ENCODE assay signal across 9 mouse cellular contexts in genomic region chr6:145934697-145935240, GRCm38 (mm10). TPM values are rescaled to one million over a fixed set of nuclear protein-coding genes. Genes with fewer than 3 reads are reported as not detected.
DNase-seq lines count a peak whose midpoint lies in the region; ATAC-seq and TF ChIP-seq lines count a peak whose summit lies in the region.
"Had no signal": no experiment of that assay in that cellular context is flagged by ENCODE, and none has a peak within 500 bp of the region (broad histone marks: within the 10 kb centered on the region; RNA-seq: fewer than 3 reads in every experiment).

No protein-coding gene starts in this region.

- H3K9me3 ChIP-seq in embryonic facial prominence, embryonic 10.5 days = 0 out of 2 replicates have a peak, but pooled peaks cover 3% of the 10 kb centered on the region
- no peaks in the 10 kb centered on the region for H3K9me3 ChIP-seq in hindbrain, embryonic 12.5 days (replicated peaks)

- intact Hi-C loops in gastrocnemius, adult 2 months (cut with DNase I) = no loop called here

- TF ChIP-seq CTCF in gastrocnemius, adult 2 months (IDR thresholded peaks at IDR 0.05) = no peak

- DNase-seq in gastrocnemius, adult 2 months = peak; percentile 57
- no peak for DNase-seq in gastrocnemius, postnatal 25 days
- no peak for DNase-seq in embryonic facial prominence, embryonic 10.5 days (ENCODE audit: low spot score)
- DNase-seq in lung, postnatal 10 days = peak; percentile 19
- DNase-seq in Muller cell, postnatal 12 days (ENCODE audit: inconsistent ontology term) = no peak
- DNase-seq in urinary bladder, postnatal 36 days (ENCODE audit: low spot score in 2 of 2) = no peak
- DNase-seq in right cerebral cortex, postnatal 10 days (ENCODE audit: low spot score in 2 of 2) = no peak

- H3K36me3 ChIP-seq in embryonic facial prominence, embryonic 10.5 days (replicated peaks) = no peaks in the 10 kb centered on the region
- H3K36me3 ChIP-seq in hindbrain, embryonic 12.5 days = no peaks in the 10 kb centered on the region

- no peaks in the 10 kb centered on the region for H3K27me3 ChIP-seq in embryonic facial prominence, embryonic 10.5 days (replicated peaks; ENCODE audit: low read depth, poor library complexity, severe bottlenecking)
- no peaks in the 10 kb centered on the region for H3K27me3 ChIP-seq in hindbrain, embryonic 12.5 days

- peak overlapping the region; percentile 65; the same call in 1 of the 2 replicates for H3K9ac ChIP-seq in hindbrain, embryonic 12.5 days

- H3K27ac ChIP-seq in gastrocnemius, adult 2 months = peak overlapping the region; percentile 95
- H3K27ac ChIP-seq in embryonic facial prominence, embryonic 10.5 days (replicated peaks) = peak overlapping the region; percentile 92
- peak overlapping the region; percentile 89; the same call in 1 of the 2 replicates for H3K27ac ChIP-seq in hindbrain, embryonic 12.5 days

- 75% methylated on average over 9 of the region's 9 CpGs for WGBS in embryonic facial prominence, embryonic 10.5 days
- 72% methylated on average over 9 of the region's 9 CpGs for WGBS in hindbrain, embryonic 12.5 days

- peak; percentile 33 for ATAC-seq in hindbrain, embryonic 12.5 days (ENCODE audit: low FRiP score)

- H3K4me2 ChIP-seq in hindbrain, embryonic 12.5 days (replicated peaks) = peak overlapping the region; percentile 67

- peaks cover 13% of the 10 kb centered on the region for H3K4me1 ChIP-seq in embryonic facial prominence, embryonic 10.5 days
- H3K4me1 ChIP-seq in hindbrain, embryonic 12.5 days = peaks cover 11% of the 10 kb centered on the region

- peak overlapping the region; percentile 76 for H3K4me3 ChIP-seq in gastrocnemius, adult 2 months
- H3K4me3 ChIP-seq in embryonic facial prominence, embryonic 10.5 days = peak overlapping the region; percentile 60
- H3K4me3 ChIP-seq in hindbrain, embryonic 12.5 days = no peak overlapping the region; the same call in 1 of the 2 replicates
- H3K4me3 ChIP-seq: erythroblast, embryonic 14.5 days had no signal

RNA-seq across cellular contexts. Expression of gene Sspn, which starts 3.3 kb away (rescaled TPM):
- 10 to 100 TPM; 40.0 to 55.9 TPM for total RNA-seq in gastrocnemius, adult 2 months (2021)
- 10 to 100 TPM; 59.1 to 64.0 TPM for total RNA-seq in gastrocnemius, postnatal 25 days (2021)
- polyA plus RNA-seq in embryonic facial prominence, embryonic 10.5 days (2016; fragmentation: Nextera tagmentation; extraction: Ambion mirVana) = 1.9 and 2.9 TPM in 2 replicates
- 6.2 and 7.8 TPM in 2 replicates for polyA plus RNA-seq in hindbrain, embryonic 12.5 days (2016; fragmentation: Nextera tagmentation; extraction: Ambion mirVana)
- polyA plus RNA-seq: erythroblast, embryonic 14.5 days had no signal

Comparison
In these comparisons a context has a peak if more than half of its experiments do, and no peak if none do; other contexts are left out.
1. DNase-seq: peak in gastrocnemius, adult 2 months (single experiment) and lung, postnatal 10 days (single experiment); none in gastrocnemius, postnatal 25 days (single experiment), embryonic facial prominence, embryonic 10.5 days (single experiment), Muller cell, postnatal 12 days (single experiment), urinary bladder, postnatal 36 days (0 of 2) and right cerebral cortex, postnatal 10 days (0 of 2).
2. Peak in every context shown above with its lines, with median percentiles within 50 percentile points of each other: H3K27ac ChIP-seq.